Mouse (Mus musculus) myocyte (in vitro differentiated cells): ENCODE results near the gene Ppfibp1. TPM values are rescaled to one million over a fixed set of nuclear protein-coding genes. Genes with fewer than 3 reads are reported as not detected.
A peak's percentile ranks its signal among the peaks of the same experiment; 100 is the strongest.
"Not testable (repeated sequence)": the region's sequence is repeated elsewhere in the genome, so short reads cannot be mapped to it uniquely, and the experiment has no call there.

Experiments used
- H3K27me3 ChIP-seq: one replicate; pipeline ENCODE4 v1.6.1; 2011; ENCODE audit not compliant: control insufficient read depth, insufficient read depth, insufficient read length
- H3K36me3 ChIP-seq: one replicate; pipeline ENCODE4 v1.6.1; 2011; ENCODE audit not compliant: control insufficient read depth, insufficient read depth
- H3K4me2 ChIP-seq: one replicate; pipeline ENCODE4 v1.6.1; 2011; ENCODE audit warnings: low read depth, control low read depth
- H3K4me3 ChIP-seq: one replicate; pipeline ENCODE4 v1.5.1; 2011; ENCODE audit warnings: mild to moderate bottlenecking, control low read depth, moderate library complexity
- H3K79me2 ChIP-seq: one replicate; pipeline ENCODE4 v1.6.1; 2011; ENCODE audit not compliant: control insufficient read depth, insufficient read depth
- H3ac ChIP-seq: one replicate; pipeline ENCODE4 v1.6.1; 2011; ENCODE audit not compliant: control insufficient read depth, insufficient read length
- CEBPB ChIP-seq: IDR thresholded peaks from 2 replicates; pipeline ENCODE4 v1.6.1; 2011; ENCODE audit warnings: mild to moderate bottlenecking, moderate library complexity; ENCODE audit not compliant: poor library complexity, insufficient read depth, severe bottlenecking
- E2F4 ChIP-seq: IDR thresholded peaks from one replicate; pipeline ENCODE4 v1.6.1; 2011; ENCODE audit warnings: mild to moderate bottlenecking, control low read depth, moderate library complexity; ENCODE audit not compliant: insufficient read depth
- MAX ChIP-seq: IDR thresholded peaks from one replicate; pipeline ENCODE4 v1.6.1; 2011; ENCODE audit warnings: low read depth, mild to moderate bottlenecking, control low read depth
- MYOD1 ChIP-seq, 3 experiments: IDR thresholded peaks; one replicate each; pipeline ENCODE4 v1.6.1; 2011; ENCODE audit warnings: control low read depth in 2 of 3, low read depth in 2 of 3, mild to moderate bottlenecking in 2 of 3, moderate library complexity in 1 of 3; ENCODE audit not compliant: insufficient read length in 2 of 3, control insufficient read depth in 1 of 3
- MYOG ChIP-seq, 3 experiments: IDR thresholded peaks; one replicate each; pipeline ENCODE4 v1.6.1; 2011; ENCODE audit warnings: control low read depth in 2 of 3, low read depth in 2 of 3, mild to moderate bottlenecking in 2 of 3; ENCODE audit not compliant: insufficient read length in 2 of 3, control insufficient read depth in 1 of 3, insufficient read depth in 1 of 3
- POLR2A ChIP-seq: IDR thresholded peaks from one replicate; pipeline ENCODE4 v1.6.1; 2011; ENCODE audit warnings: low read depth, mild to moderate bottlenecking, control low read depth, moderate library complexity; ENCODE audit not compliant: insufficient read length
- POLR2AphosphoS2 ChIP-seq: IDR thresholded peaks from one replicate; pipeline ENCODE4 v1.6.1; 2011; ENCODE audit warnings: low read depth, control low read depth; ENCODE audit not compliant: insufficient read length
- REST ChIP-seq: IDR thresholded peaks from one replicate; pipeline ENCODE4 v1.6.1; 2011; ENCODE audit warnings: mild to moderate bottlenecking, control low read depth, moderate library complexity; ENCODE audit not compliant: insufficient read depth, insufficient read length
- SRF ChIP-seq: IDR thresholded peaks from one replicate; pipeline ENCODE4 v1.6.1; 2011; ENCODE audit warnings: low read depth; ENCODE audit not compliant: control insufficient read depth, insufficient read length
- TCF12 ChIP-seq: IDR thresholded peaks from one replicate; pipeline ENCODE4 v1.6.1; 2011; ENCODE audit warnings: mild to moderate bottlenecking, control low read depth; ENCODE audit not compliant: poor library complexity, insufficient read depth, severe bottlenecking
- TCF3 ChIP-seq: IDR thresholded peaks from one replicate; pipeline ENCODE4 v1.6.1; 2011; ENCODE audit warnings: low read depth, control low read depth; ENCODE audit not compliant: insufficient read length
- USF1 ChIP-seq: IDR thresholded peaks from one replicate; pipeline ENCODE4 v1.6.1; 2011; ENCODE audit warnings: low read depth, mild to moderate bottlenecking, control low read depth, moderate library complexity
- polyA plus RNA-seq: library from polyadenylated mRNA; unstranded; fragments of >200 nt; fragmentation: generic; extraction: Trizol; gene quantifications from one replicate; pipeline ENCODE4 v1.2.1, GENCODE M21; 2012; ENCODE audit warnings: missing spikeins

The Ppfibp1 gene
- polyA plus RNA-seq, 1 experiment = 79.3 TPM

GRCm38 (mm10) chr6:146855185-146855584, 33.1 kb upstream of the Ppfibp1 start:
- H3K27me3 ChIP-seq = no peaks in the 10 kb centered on the region
- H3K36me3 ChIP-seq = no peaks in the 10 kb centered on the region
- no peak overlapping the region for H3ac ChIP-seq
- H3K79me2 ChIP-seq = no peaks in the 10 kb centered on the region
- no peak overlapping the region for H3K4me2 ChIP-seq
- H3K4me3 ChIP-seq = no peak overlapping the region
- TF ChIP-seq USF1 (no peak), E2F4 (no peak), MYOG (IDR thresholded peaks at IDR 0.05; ENCODE audit: control insufficient read depth in 1 of 3, insufficient read depth in 1 of 3, insufficient read length in 2 of 3, low read depth in 2 of 3) (no peak), TCF3 (no peak), POLR2AphosphoS2 (no peak), MYOD1 (IDR thresholded peaks at IDR 0.05; ENCODE audit: control insufficient read depth in 1 of 3, insufficient read length in 2 of 3, low read depth in 2 of 3) (no peak), POLR2A (no peak)

DNA sequence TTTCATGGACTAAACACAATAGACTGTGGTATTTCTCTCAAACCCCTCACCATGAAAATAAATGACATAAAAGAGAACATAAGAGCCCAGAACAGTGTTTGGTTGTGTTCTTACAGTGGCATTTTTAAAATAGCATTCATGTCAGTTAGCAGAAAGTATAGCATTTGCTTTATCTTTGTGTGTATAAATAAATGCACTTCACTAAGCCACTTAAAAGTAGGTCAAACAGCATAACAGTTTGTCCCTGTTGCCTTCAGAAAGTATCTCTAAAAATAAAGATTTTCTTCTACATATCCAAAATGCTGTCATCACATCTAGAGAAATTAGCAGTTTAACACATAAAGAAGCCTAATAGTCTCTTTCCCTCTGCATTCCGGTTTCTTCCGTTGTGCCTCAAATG, 30.9 kb upstream of the Ppfibp1 start:
- TF ChIP-seq SRF = no peak
- no peak for TF ChIP-seq TCF12
- TF ChIP-seq POLR2AphosphoS2 = no peak
- no peak for TF ChIP-seq USF1
- TF ChIP-seq E2F4 = no peak
- TF ChIP-seq POLR2A = no peak
- TF ChIP-seq MYOG (IDR thresholded peaks at IDR 0.05; ENCODE audit: control insufficient read depth in 1 of 3, insufficient read depth in 1 of 3, insufficient read length in 2 of 3, low read depth in 2 of 3) = no peak
- no peak for TF ChIP-seq REST
- no peak for TF ChIP-seq TCF3
- no peak for TF ChIP-seq MAX
- no peak overlapping the region for H3K4me2 ChIP-seq
- H3ac ChIP-seq = no peak overlapping the region
- no peaks in the 10 kb centered on the region for H3K27me3 ChIP-seq
- no peak overlapping the region for H3K4me3 ChIP-seq
- no peaks in the 10 kb centered on the region for H3K36me3 ChIP-seq
- no peaks in the 10 kb centered on the region for H3K79me2 ChIP-seq

DNA sequence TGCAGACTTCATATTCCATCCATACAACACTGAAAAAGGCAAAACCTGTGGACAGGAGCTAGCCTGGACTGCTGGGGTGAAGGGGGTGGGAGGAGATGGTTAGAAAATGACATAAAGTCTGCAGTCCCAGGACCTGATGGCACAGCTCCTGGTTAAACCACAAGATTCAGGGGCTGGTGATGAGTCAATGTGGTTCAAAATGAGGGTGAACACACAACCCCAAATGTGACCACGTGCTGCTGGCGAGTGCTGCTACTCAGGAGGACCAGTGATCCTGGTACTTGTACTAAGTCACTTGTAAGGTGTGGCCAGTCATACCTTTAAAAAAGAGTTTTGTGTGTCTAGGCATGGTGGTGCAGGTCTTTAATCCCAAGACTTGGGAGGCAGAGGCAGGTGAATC, 25.1 kb upstream of the Ppfibp1 start:
- TF ChIP-seq SRF = no peak
- TF ChIP-seq TCF12 = no peak
- peak; percentile 89 for TF ChIP-seq USF1
- Histone ChIP-seq H3K4me2 (no peak overlapping the region), H3K79me2 (no peaks in the 10 kb centered on the region), H3ac (no peak overlapping the region), H3K27me3 (no peaks in the 10 kb centered on the region), H3K4me3 (no peak overlapping the region), H3K36me3 (no peaks in the 10 kb centered on the region)

- not testable (repeated sequence) for H3K79me2 ChIP-seq, H3K4me2 ChIP-seq, H3K27me3 ChIP-seq, H3K36me3 ChIP-seq, H3ac ChIP-seq, H3K4me3 ChIP-seq
These were observed 23.9 kb upstream of the Ppfibp1 start for GRCm38 (mm10) chr6:146864370-146864769.

DNA sequence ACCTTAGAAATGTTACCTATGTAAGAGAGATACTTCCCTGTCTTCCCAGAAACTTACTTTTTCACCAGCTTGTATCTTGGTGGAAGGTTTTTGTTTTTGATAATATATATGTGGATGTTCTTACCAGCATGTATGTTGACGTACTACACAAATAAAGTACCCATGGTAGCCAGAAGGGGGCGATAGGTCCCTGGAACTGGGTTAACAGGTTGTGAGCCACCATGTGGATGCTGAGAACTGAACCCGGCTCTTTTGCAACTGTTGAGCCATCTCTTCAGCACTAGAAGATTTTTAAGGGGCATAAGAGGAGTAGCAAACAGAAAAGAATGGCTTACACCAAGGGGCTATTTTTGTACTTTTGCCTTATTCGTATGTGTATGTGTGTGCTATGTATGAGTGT, 22.6 kb upstream of the Ppfibp1 start:
- H3K4me3 ChIP-seq = no peak overlapping the region
- H3K4me2 ChIP-seq = no peak overlapping the region
- H3K27me3 ChIP-seq = no peaks in the 10 kb centered on the region
- H3ac ChIP-seq = no peak overlapping the region
- TF ChIP-seq POLR2A (no peak), MYOG (IDR thresholded peaks at IDR 0.05; ENCODE audit: control insufficient read depth in 1 of 3, insufficient read depth in 1 of 3, insufficient read length in 2 of 3, low read depth in 2 of 3) (no peak), CEBPB (no peak), E2F4 (no peak), MYOD1 (IDR thresholded peaks at IDR 0.05; ENCODE audit: control insufficient read depth in 1 of 3, insufficient read length in 2 of 3, low read depth in 2 of 3) (no peak), TCF12 (no peak), SRF (no peak), USF1 (no peak), REST (no peak), POLR2AphosphoS2 (no peak), MAX (no peak), TCF3 (no peak)
- no peaks in the 10 kb centered on the region for H3K36me3 ChIP-seq
- no peaks in the 10 kb centered on the region for H3K79me2 ChIP-seq

DNA sequence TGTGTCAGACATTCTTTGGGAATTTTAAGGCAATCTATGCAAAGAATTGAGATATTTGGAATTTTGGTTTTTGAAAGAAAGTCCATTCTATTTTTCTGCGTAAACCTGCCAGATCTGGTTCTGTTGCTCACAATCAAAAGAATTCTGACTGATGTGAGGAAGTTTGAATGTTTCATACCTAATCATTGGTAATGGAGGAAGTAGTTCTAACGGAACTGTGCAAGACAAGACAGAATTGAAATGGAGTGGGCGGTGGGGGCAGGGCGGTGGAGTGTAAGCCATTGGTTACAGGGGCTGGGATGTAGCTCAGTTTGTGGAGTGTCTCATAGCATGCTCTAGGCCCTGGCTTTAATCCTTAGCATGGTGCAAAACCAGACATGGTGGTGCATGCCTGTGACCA, 16.3 kb upstream of the Ppfibp1 start:
- Histone ChIP-seq H3ac (no peak overlapping the region), H3K27me3 (no peaks in the 10 kb centered on the region), H3K79me2 (no peaks in the 10 kb centered on the region), H3K4me2 (no peak overlapping the region), H3K4me3 (no peak overlapping the region), H3K36me3 (no peaks in the 10 kb centered on the region)
- TF ChIP-seq CEBPB (no peak), TCF12 (no peak), TCF3 (no peak), USF1 (no peak), POLR2AphosphoS2 (no peak), REST (no peak), MYOD1 (IDR thresholded peaks at IDR 0.05; ENCODE audit: control insufficient read depth in 1 of 3, insufficient read length in 2 of 3, low read depth in 2 of 3) (no peak)
